Mouse (Mus musculus) megakaryocyte, embryonic 14.5 days (primary cell): ENCODE data around the gene Macc1.

ENCODE experiments used
- FLI1 ChIP-seq: IDR thresholded peaks from 2 replicates; pipeline ENCODE4 v1.6.1; 2012; ENCODE audit warnings: low read length, inconsistent platforms, mixed read lengths
- GATA1 ChIP-seq: IDR thresholded peaks from 3 replicates; pipeline ENCODE4 v1.6.1; 2012; ENCODE audit warnings: mixed read lengths, low read length, inconsistent platforms, borderline replicate concordance

DNA sequence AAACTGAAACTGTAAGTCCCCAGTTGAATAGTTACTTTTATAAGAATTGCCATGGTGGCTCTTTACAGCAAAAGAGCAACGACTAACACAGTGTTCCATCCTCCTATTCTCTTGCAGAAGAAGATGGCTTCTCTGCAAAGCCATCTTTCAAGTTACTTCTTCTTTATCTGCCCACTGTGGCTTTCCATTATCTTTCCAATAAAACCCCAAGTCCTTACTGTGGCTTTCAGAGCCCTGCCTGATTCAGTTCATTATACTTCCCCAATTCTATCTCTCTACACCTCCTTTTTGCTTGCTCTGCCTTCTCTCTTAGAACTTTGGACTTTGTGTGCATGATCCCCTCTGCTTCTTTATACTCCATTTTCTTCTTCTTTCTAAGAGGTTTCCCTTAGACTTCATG is 45.3 kb upstream of the Macc1 start:
- TF ChIP-seq GATA1 (no peak), FLI1 (no peak)
